Mouse (Mus musculus): ENCODE measurements around the gene Mboat2.

The Mboat2 gene

GRCm38 (mm10) chr12:24944597-24944996 is 113.9 kb downstream of the Mboat2 start:
- DNase-seq (ENCODE audit: low read depth in 1 of 2, low spot score in 2 of 2), result no peak

GRCm38 (mm10) chr12:24947065-24947464 is 116.4 kb downstream of the Mboat2 start:
- no peak for DNase-seq (ENCODE audit: low read depth in 1 of 2, low spot score in 2 of 2)

GRCm38 (mm10) chr12:24948344-24948743 is 117.7 kb downstream of the Mboat2 start:
- DNase-seq (ENCODE audit: low read depth in 1 of 2, low spot score in 2 of 2), result no peak

- no peak for DNase-seq (ENCODE audit: low read depth in 1 of 2, low spot score in 2 of 2)
These were observed 119.8 kb downstream of the Mboat2 start for GRCm38 (mm10) chr12:24950376-24951046.

GRCm38 (mm10) chr12:24952147-24952546 is 121.5 kb downstream of the Mboat2 start:
- no peak for DNase-seq (ENCODE audit: low read depth in 1 of 2, low spot score in 2 of 2)

- DNase-seq (ENCODE audit: low read depth in 1 of 2, low spot score in 2 of 2), result no peak
These were observed 124.5 kb downstream of the Mboat2 start for GRCm38 (mm10) chr12:24955137-24955536.

GRCm38 (mm10) chr12:24958526-24958925 is 127.8 kb downstream of the Mboat2 start:
- DNase-seq (ENCODE audit: low read depth in 1 of 2, low spot score in 2 of 2), result no peak

GRCm38 (mm10) chr12:24961821-24962220 is 131.1 kb downstream of the Mboat2 start:
- no peak for DNase-seq (ENCODE audit: low read depth in 1 of 2, low spot score in 2 of 2)

GRCm38 (mm10) chr12:24962362-24962967 is 131.8 kb downstream of the Mboat2 start:
- DNase-seq (ENCODE audit: low read depth in 1 of 2, low spot score in 2 of 2), result no peak

GRCm38 (mm10) chr12:24963393-24964022 is 132.8 kb downstream of the Mboat2 start:
- no peak for DNase-seq (ENCODE audit: low read depth in 1 of 2, low spot score in 2 of 2)

- no peak for DNase-seq (ENCODE audit: low read depth in 1 of 2, low spot score in 2 of 2)
These were observed 134.7 kb downstream of the Mboat2 start for GRCm38 (mm10) chr12:24965406-24965805.

GRCm38 (mm10) chr12:24966046-24966445 is 135.4 kb downstream of the Mboat2 start:
- no peak for DNase-seq (ENCODE audit: low read depth in 1 of 2, low spot score in 2 of 2)

- no peak for DNase-seq (ENCODE audit: low read depth in 1 of 2, low spot score in 2 of 2)
These were observed 141.0 kb downstream of the Mboat2 start for GRCm38 (mm10) chr12:24971490-24972200.

GRCm38 (mm10) chr12:24972371-24973350 is 142.0 kb downstream of the Mboat2 start:
- no peak for DNase-seq (ENCODE audit: low read depth in 1 of 2, low spot score in 2 of 2)

GRCm38 (mm10) chr12:24973586-24973985 is 142.9 kb downstream of the Mboat2 start:
- DNase-seq (ENCODE audit: low read depth in 1 of 2, low spot score in 2 of 2), result no peak

GRCm38 (mm10) chr12:24974446-24975114 is 143.9 kb downstream of the Mboat2 start, which contains the start of gene Kidins220:
Gene Kidins220 (plus strand): TSS chr12:24974925.
- peak; percentile 78 to 91 for DNase-seq (ENCODE audit: low read depth in 1 of 2, low spot score in 2 of 2)

- DNase-seq (ENCODE audit: low read depth in 1 of 2, low spot score in 2 of 2), result peak; percentile 20 to 43
These were observed 144.5 kb downstream of the Mboat2 start for GRCm38 (mm10) chr12:24975115-24975733.

- no peak for DNase-seq (ENCODE audit: low read depth in 1 of 2, low spot score in 2 of 2)
These were observed 154.5 kb downstream of the Mboat2 start for GRCm38 (mm10) chr12:24985226-24985625.

- DNase-seq (ENCODE audit: low read depth in 1 of 2, low spot score in 2 of 2), result no peak
These were observed 164.7 kb downstream of the Mboat2 start for GRCm38 (mm10) chr12:24995350-24995749.

All from monocyte, adult 2 months (primary cell).